Mouse (Mus musculus): Measurements from ENCODE around the gene Glrp1.

The Glrp1 gene

DNA sequence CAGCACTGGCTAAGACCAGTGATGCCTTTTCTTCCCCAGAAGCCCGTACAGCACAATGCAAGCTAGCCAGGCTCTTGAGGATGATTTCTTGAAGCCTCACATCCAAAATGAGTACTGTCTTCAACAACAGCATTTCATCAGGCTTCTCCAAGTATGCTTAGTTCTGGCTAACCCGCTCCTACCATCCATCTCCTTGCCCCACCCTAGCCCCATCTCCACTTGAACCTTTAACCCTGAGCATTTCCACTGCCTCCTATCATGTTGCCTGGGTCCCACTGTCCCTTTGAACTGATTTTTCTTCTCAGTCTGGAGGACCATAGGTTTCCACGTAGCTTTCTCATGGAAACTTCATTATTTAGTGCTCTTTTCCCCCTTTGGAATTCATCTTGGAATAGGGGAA lies 17.5 kb downstream of the Glrp1 start:
- in situ Hi-C loops (cut with MboI, MseI), result no loop called here

GRCm38 (mm10) chr1:88491617-88492378 lies 18.1 kb downstream of the Glrp1 start:
- in situ Hi-C loops (cut with MboI, MseI), result no loop called here

- in situ Hi-C loops (cut with MboI, MseI), result no loop called here
Observed at GRCm38 (mm10) chr1:88490164-88490563, 19.7 kb downstream of the Glrp1 start.

- in situ Hi-C loops (cut with MboI, MseI), result no loop called here
Observed at GRCm38 (mm10) chr1:88488957-88489356, 20.9 kb downstream of the Glrp1 start.

GRCm38 (mm10) chr1:88486336-88486735 lies 23.5 kb downstream of the Glrp1 start:
- in situ Hi-C loops (cut with MboI, MseI), result no loop called here

DNA sequence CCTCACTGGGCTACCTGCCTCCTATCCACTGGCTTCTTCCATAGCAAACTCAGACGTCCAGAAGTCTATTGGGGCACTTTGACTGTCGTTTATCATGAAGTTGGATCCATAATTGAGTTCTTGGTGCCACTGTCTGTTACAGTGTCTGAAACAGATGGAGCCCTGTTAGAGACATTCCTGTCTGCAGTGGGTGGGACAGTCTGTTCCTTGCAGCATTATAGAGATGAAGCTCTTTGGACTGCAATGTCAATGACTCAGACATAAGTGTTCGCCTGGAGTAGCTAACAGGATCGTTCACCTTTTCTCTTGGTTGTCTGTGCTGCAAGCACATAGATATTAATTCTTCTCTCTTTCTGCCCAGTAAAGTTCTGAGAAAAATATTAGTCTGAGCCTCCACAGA lies 25.8 kb downstream of the Glrp1 start:
- in situ Hi-C loops (cut with MboI, MseI), result no loop called here

- in situ Hi-C loops (cut with MboI, MseI), result no loop called here
Observed at GRCm38 (mm10) chr1:88482142-88483099, 27.4 kb downstream of the Glrp1 start.

DNA sequence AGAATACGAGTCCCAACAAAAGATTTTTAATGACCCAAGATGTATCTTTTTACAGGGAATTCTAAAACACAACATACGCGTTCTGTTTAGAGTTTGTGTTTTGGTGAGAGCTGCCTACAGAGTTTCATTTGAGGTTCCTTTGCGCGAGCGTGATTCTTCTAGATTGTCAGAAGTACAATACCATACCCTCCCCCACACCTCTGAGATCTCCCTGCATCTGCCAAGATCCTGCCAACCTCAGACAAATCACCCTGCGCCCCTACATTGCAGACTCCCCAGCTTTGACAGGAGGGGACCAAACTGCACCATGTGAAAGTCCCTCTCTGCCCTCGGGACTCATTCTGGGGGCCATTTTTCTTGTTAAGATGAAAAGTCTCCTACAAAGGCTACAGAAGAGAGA lies 29.3 kb downstream of the Glrp1 start:
- in situ Hi-C loops (cut with MboI, MseI), result no loop called here

- in situ Hi-C loops (cut with MboI, MseI), result loop anchor here (5.0 kb wide), 1 partner anchor 84 kb away; no protein-coding TSS in a partner anchor
Observed at GRCm38 (mm10) chr1:88478205-88478604, 31.7 kb downstream of the Glrp1 start.

GRCm38 (mm10) chr1:88476554-88477085 lies 33.2 kb downstream of the Glrp1 start:
- in situ Hi-C loops (cut with MboI, MseI), result loop anchor here (5.0 kb wide), 1 partner anchor 86 kb away; no protein-coding TSS in a partner anchor

GRCm38 (mm10) chr1:88475502-88475953 lies 34.3 kb downstream of the Glrp1 start:
- in situ Hi-C loops (cut with MboI, MseI), result loop anchor here (5.0 kb wide), 1 partner anchor 87 kb away; no protein-coding TSS in a partner anchor

DNA sequence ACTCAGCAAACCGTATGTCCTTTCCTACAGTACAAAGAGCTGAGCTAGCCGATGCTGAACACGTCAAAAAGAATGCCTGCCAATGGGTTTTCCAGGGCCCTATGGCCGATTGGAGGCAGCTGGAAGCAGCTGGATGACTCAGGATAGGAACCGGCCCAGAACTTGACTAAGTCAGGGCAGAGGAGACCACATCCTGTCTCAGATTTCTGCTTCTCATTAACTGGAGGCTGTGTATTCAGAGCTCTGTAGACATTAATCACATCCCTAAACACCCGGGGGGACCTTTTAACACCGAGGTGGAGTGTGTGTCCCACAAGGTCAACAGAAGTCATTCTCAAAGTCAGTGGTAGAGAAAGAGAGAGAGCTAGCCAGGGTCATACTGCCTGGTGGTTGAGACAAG lies 35.3 kb downstream of the Glrp1 start:
- in situ Hi-C loops (cut with MboI, MseI), result no loop called here

DNA sequence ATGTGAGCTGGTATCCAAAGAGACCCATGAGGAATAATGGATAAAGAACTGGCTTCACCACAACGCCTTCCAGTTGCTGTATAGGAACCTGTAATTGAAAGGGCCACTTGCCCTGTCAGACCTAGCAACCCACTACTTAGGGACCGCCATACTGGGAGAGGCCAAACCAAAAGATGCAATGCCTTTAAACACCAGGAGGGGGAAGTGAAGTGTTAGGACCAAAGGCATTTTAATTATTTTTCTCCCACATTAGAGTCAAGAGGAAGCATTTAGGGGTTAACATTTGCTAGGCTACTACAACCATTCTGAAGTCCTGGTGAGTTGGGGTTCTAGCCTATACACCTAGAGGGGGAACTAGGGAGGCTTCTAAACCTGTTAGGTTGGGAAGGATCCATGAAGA lies 36.0 kb downstream of the Glrp1 start:
- in situ Hi-C loops (cut with MboI, MseI), result no loop called here

- in situ Hi-C loops (cut with MboI, MseI), result no loop called here
Observed at GRCm38 (mm10) chr1:88472258-88472657, 37.6 kb downstream of the Glrp1 start.

GRCm38 (mm10) chr1:88469746-88470145 lies 40.1 kb downstream of the Glrp1 start:
- in situ Hi-C loops (cut with MboI, MseI), result loop anchor here (5.0 kb wide), 1 partner anchor 238 kb away; no protein-coding TSS in a partner anchor

DNA sequence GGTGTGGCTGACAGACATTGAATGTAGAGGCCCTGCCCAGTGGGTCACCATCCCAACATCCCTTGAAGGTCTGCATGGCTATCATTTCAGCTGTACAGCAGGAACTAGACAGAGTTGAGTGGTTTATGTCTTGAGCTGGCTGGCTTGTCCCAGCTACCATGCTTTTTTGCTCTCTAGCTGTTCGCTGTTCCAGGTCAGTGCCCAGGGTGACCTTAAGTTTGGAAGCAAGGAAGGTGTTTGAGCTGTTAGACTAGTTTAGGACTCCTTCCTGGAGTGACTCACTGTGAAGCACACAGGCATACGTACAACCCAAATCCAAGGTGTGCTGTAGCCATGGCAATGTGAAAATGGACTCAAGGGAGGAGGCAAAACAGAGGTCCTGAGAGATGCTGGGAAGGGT lies 41.5 kb downstream of the Glrp1 start:
- in situ Hi-C loops (cut with MboI, MseI), result loop anchor here (5.0 kb wide), 1 partner anchor 239 kb away; no protein-coding TSS in a partner anchor

DNA sequence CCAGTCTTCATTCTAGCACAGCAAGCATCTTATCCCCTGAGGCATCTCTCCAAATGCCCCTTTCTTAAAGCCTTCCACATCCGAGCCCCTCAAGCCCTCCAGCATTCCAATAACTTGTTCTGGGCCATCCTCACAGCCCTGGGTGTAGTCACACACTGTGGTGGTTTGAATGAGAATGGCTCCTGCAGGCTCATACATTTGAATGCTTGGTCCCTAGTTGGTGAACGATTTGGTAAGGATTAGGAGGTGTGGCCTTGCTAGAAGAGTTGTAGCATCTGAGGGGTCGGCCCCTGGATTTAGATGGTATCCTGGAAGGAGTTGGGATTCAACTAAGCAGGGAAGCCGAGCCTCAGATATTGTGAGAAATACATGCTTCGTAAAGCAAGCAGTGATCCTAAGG lies 42.0 kb downstream of the Glrp1 start:
- in situ Hi-C loops (cut with MboI, MseI), result loop anchor here (5.0 kb wide), 1 partner anchor 239 kb away; no protein-coding TSS in a partner anchor

DNA sequence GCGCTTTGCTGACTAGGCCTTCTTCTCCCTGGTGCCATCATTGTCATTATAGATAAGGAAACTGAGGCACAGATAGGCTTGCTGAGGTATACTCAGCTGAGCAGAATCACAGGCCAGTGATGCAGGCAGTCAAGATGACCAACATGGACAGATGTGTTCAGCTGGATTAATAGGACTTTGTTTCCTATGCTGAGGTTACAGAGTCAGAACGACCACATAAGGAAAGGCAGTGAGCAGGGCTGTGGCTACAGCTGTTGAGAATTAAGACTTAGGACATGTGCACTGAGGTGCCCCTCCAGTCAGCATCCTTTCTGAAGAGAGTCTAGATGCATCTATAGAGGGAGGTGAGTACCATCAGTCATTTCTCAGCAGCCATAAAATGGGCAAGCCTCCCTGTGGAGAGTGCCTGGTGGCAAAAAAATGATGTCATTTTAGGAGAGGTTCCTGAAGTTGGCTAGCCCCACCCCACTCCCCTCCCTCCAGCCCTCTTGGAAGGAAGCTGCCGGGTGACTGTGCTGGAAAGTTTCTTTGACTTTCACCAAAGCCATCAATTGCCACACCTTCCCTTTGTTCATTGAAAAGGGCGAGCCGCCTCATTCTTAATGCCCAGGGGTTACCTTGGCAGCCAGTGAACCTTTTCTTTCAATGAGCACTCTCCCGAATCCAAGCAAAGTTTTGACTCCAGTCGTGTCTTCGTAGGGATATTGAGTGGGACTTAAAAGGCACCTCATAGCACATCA lies 43.4 kb downstream of the Glrp1 start:
- in situ Hi-C loops (cut with MboI, MseI), result loop anchor here (5.0 kb wide), 1 partner anchor 241 kb away; no protein-coding TSS in a partner anchor

DNA sequence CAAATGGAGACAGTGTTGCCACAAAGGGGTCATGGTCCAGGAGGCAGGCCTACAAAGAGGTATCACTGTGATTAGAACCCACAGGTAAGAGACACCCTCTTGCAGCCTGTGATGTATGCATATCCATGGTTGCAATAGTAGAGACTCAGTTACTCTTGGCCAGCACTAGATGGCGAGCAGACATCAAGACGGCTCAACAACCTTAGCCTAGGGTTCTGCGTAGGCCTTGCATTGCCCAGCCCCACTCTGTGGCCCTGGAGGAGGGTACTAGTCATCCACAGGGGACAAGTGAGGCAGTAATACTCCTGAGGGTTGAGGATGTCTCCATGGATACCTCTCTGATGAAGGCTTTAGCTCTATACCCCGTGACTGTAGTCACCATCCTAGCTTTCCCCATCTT lies 44.1 kb downstream of the Glrp1 start:
- in situ Hi-C loops (cut with MboI, MseI), result loop anchor here (5.0 kb wide), 1 partner anchor 242 kb away; no protein-coding TSS in a partner anchor

GRCm38 (mm10) chr1:88464109-88464905 lies 45.6 kb downstream of the Glrp1 start:
- in situ Hi-C loops (cut with MboI, MseI), result no loop called here
